8 mouse cellular contexts compared by ENCODE assay signal in genomic region chr5:86410815-86411214, GRCm38 (mm10). TPM values are rescaled to one million over a fixed set of nuclear protein-coding genes. Genes with fewer than 3 reads are reported as not detected.
DNase-seq lines count a peak whose midpoint lies in the region; TF ChIP-seq lines count a peak whose summit lies in the region.

No protein-coding gene starts in this region.

- H3K27ac ChIP-seq in left cerebral cortex, adult 2 months, result no peak overlapping the region

- peak; percentile 72 for TF ChIP-seq CTCF in left cerebral cortex, adult 2 months (IDR thresholded peaks at IDR 0.05)

- peak; percentile 16 for DNase-seq in embryo, embryonic 11 days
- DNase-seq in embryo, embryonic 10 days (ENCODE audit: low spot score), result no peak
- peak in 1 of 2 experiments; percentile 18 for DNase-seq in left cerebral cortex, adult 2 months (ENCODE audit: extremely low spot score in 1 of 2, low spot score in 2 of 2)
- DNase-seq in left cerebral cortex, postnatal 10 days (ENCODE audit: extremely low spot score in 1 of 2, low spot score in 2 of 2), result no peak
- DNase-seq in ES-CJ7 (ENCODE audit: low read depth, low spot score), result peak; percentile 51
- DNase-seq in cerebellum, postnatal 36 days, result peak; percentile 24 to 48
- DNase-seq in gastrocnemius, postnatal 10 days, result no peak
- no peak for DNase-seq in gastrocnemius, postnatal 25 days

- intact Hi-C loops in left cerebral cortex, adult 2 months (cut with DNase I), result loop anchor here (1.0 to 2.0 kb wide), 2 partner anchors 58 to 220 kb away; no protein-coding TSS in a partner anchor
- intact Hi-C loops in left cerebral cortex, postnatal 10 days (cut with DNase I), result loop anchor here (5.0 kb wide), 1 partner anchor 219 kb away; no protein-coding TSS in a partner anchor

- H3K4me3 ChIP-seq in left cerebral cortex, adult 2 months, result no peak overlapping the region

RNA-seq across cellular contexts. Expression of gene Tmprss11d, which starts 37.6 kb away (rescaled TPM):
- total RNA-seq in left cerebral cortex, adult 2 months (2021), result not detected
- total RNA-seq in left cerebral cortex, postnatal 10 days (2021), result not detected
- not detected for total RNA-seq in gastrocnemius, postnatal 10 days (2021)
- not detected for total RNA-seq in gastrocnemius, postnatal 25 days (2021)

RNA-seq across cellular contexts. Expression of gene Tmprss11a, which starts 58.0 kb away (rescaled TPM):
- under 1 TPM; 0.11 to 0.12 TPM for total RNA-seq in left cerebral cortex, adult 2 months (2021)
- under 1 TPM; 0.11 to 0.16 TPM for total RNA-seq in left cerebral cortex, postnatal 10 days (2021)
- total RNA-seq in gastrocnemius, postnatal 10 days (2021), result not detected
- not detected for total RNA-seq in gastrocnemius, postnatal 25 days (2021)

Comparison
In these comparisons a context has a peak if more than half of its experiments do, and no peak if none do; other contexts are left out.
1. DNase-seq: peak in embryo, embryonic 11 days (single experiment), ES-CJ7 (single experiment) and cerebellum, postnatal 36 days (2 of 2); none in embryo, embryonic 10 days (single experiment), left cerebral cortex, postnatal 10 days (0 of 2), gastrocnemius, postnatal 10 days (single experiment) and gastrocnemius, postnatal 25 days (single experiment).